Mouse (Mus musculus) limb, embryonic 11.5 days (tissue): ENCODE measurements around the gene Snx10. TPM values are rescaled to one million over a fixed set of nuclear protein-coding genes. Genes with fewer than 3 reads are reported as not detected.

Experiments used
- ATAC-seq: fragments of 200-750 bp; cut with Nextera tagmentation; 2 replicates; pipeline ENCODE4 v1.8.0; 2017; ENCODE audit warnings: low read depth; ENCODE audit not compliant: insufficient number of reproducible peaks, low FRiP score, low TSS enrichment
- DNase-seq: peaks from one replicate; pipeline ENCODE4 v3.0.0-alpha.2; 2015; ENCODE audit warnings: low spot score
- H3K27ac ChIP-seq: fragments of 300-500 bp; sonication (generic); replicated peaks from 2 replicates; pipeline ENCODE4 v1.5.1; 2014; ENCODE audit warnings: low read depth, mild to moderate bottlenecking, low read length
- H3K27me3 ChIP-seq: fragments of 300-500 bp; sonication (generic); 2 replicates; pipeline ENCODE4 v1.6.1; 2014; ENCODE audit warnings: mild to moderate bottlenecking, low read length, mixed read lengths; ENCODE audit not compliant: control insufficient read depth, insufficient read depth
- H3K36me3 ChIP-seq: fragments of 300-500 bp; sonication (generic); 2 replicates; pipeline ENCODE4 v1.6.1; 2014; ENCODE audit warnings: mild to moderate bottlenecking, low read length, moderate library complexity, mixed read lengths; ENCODE audit not compliant: control insufficient read depth, insufficient read depth
- H3K4me1 ChIP-seq: fragments of 300-500 bp; sonication (generic); 2 replicates; pipeline ENCODE4 v1.6.1; 2014; ENCODE audit warnings: low read length, mixed read lengths; ENCODE audit not compliant: control insufficient read depth, insufficient read depth
- H3K4me2 ChIP-seq: fragments of 300-500 bp; sonication (generic); 2 replicates; pipeline ENCODE4 v1.6.1; 2014; ENCODE audit warnings: low read depth, mild to moderate bottlenecking, moderate library complexity; ENCODE audit not compliant: severe bottlenecking
- H3K4me3 ChIP-seq: fragments of 300-500 bp; sonication (generic); 2 replicates; pipeline ENCODE4 v1.5.1; 2014; ENCODE audit warnings: low read depth, low read length
- H3K9ac ChIP-seq: fragments of 300-500 bp; sonication (generic); 2 replicates; pipeline ENCODE4 v1.6.1; 2014; ENCODE audit warnings: mild to moderate bottlenecking, low read length
- H3K9me3 ChIP-seq: fragments of 300-500 bp; sonication (generic); 2 replicates; pipeline ENCODE4 v1.6.1; 2016; ENCODE audit warnings: low read length; ENCODE audit not compliant: control insufficient read depth
- WGBS: fragments of 180-500 bp; shearing (Covaris S2); extraction: QIAGEN DNeasy Blood & Tissue Kit; methylation state at CpG from one replicate; pipeline ENCODE4 v1.1.7; 2014; 5-methylcytosine and 5-hydroxymethylcytosine counted together
- polyA plus RNA-seq: library from polyadenylated mRNA; unstranded; fragments of >200 nt; fragmentation: Nextera tagmentation; extraction: Ambion mirVana; gene quantifications from 2 replicates; pipeline ENCODE4 v1.2.1, GENCODE M21; 2014

The Snx10 gene
- polyA plus RNA-seq, 1 experiment from 2014 or later = 19.1 TPM

- ATAC-seq (no peak), DNase-seq (no peak)
- H3K9me3 ChIP-seq = no peaks in the 10 kb centered on the region
- H3K9ac ChIP-seq = no peak overlapping the region
- H3K36me3 ChIP-seq = no peaks in the 10 kb centered on the region
- no peak overlapping the region for H3K4me2 ChIP-seq
- H3K27me3 ChIP-seq = no peaks in the 10 kb centered on the region
- H3K4me1 ChIP-seq = no peaks in the 10 kb centered on the region
- 89% methylated on average over 7 of the region's 7 CpGs for WGBS
- no peak overlapping the region for H3K27ac ChIP-seq
- no peak overlapping the region for H3K4me3 ChIP-seq
These were observed 32.9 kb downstream of the Snx10 start for GRCm38 (mm10) chr6:51556562-51556961.

GRCm38 (mm10) chr6:51558311-51558710, 34.6 kb downstream of the Snx10 start:
- Histone ChIP-seq H3K9ac (no peak overlapping the region), H3K27me3 (no peaks in the 10 kb centered on the region), H3K9me3 (no peaks in the 10 kb centered on the region), H3K4me3 (no peak overlapping the region), H3K36me3 (no peaks in the 10 kb centered on the region), H3K4me2 (no peak overlapping the region), H3K27ac (no peak overlapping the region), H3K4me1 (no peaks in the 10 kb centered on the region)
- ATAC-seq (no peak), DNase-seq (no peak)
- 96% methylated on average over 7 of the region's 7 CpGs for WGBS

- Histone ChIP-seq H3K9ac (no peak overlapping the region), H3K27ac (no peak overlapping the region), H3K9me3 (no peaks in the 10 kb centered on the region), H3K4me3 (no peak overlapping the region), H3K27me3 (no peaks in the 10 kb centered on the region), H3K4me1 (no peaks in the 10 kb centered on the region), H3K36me3 (no peaks in the 10 kb centered on the region), H3K4me2 (no peak overlapping the region)
- 72% methylated on average over 14 of the region's 14 CpGs for WGBS
- ATAC-seq = no peak
- DNase-seq = no peak
These were observed 43.3 kb downstream of the Snx10 start for GRCm38 (mm10) chr6:51566771-51567680.

- H3K4me2 ChIP-seq = no peak overlapping the region
- DNase-seq = no peak
- no peak overlapping the region for H3K9ac ChIP-seq
- no peak overlapping the region for H3K27ac ChIP-seq
- no peaks in the 10 kb centered on the region for H3K4me1 ChIP-seq
- ATAC-seq = no peak
- WGBS = 94% methylated on average over 8 of the region's 8 CpGs
- H3K27me3 ChIP-seq = no peaks in the 10 kb centered on the region
- H3K9me3 ChIP-seq = no peaks in the 10 kb centered on the region
- H3K4me3 ChIP-seq = no peak overlapping the region
- no peaks in the 10 kb centered on the region for H3K36me3 ChIP-seq
These were observed 45.4 kb downstream of the Snx10 start for GRCm38 (mm10) chr6:51569086-51569485.

- no peaks in the 10 kb centered on the region for H3K4me1 ChIP-seq
- WGBS = 81% methylated on average over 4 of the region's 4 CpGs
- H3K4me3 ChIP-seq = no peak overlapping the region
- no peak overlapping the region for H3K9ac ChIP-seq
- ATAC-seq (no peak), DNase-seq (no peak)
- H3K4me2 ChIP-seq = no peak overlapping the region
- no peaks in the 10 kb centered on the region for H3K36me3 ChIP-seq
- no peak overlapping the region for H3K27ac ChIP-seq
- H3K9me3 ChIP-seq = no peaks in the 10 kb centered on the region
- no peaks in the 10 kb centered on the region for H3K27me3 ChIP-seq
These were observed 49.4 kb downstream of the Snx10 start for GRCm38 (mm10) chr6:51573136-51573535.

GRCm38 (mm10) chr6:51574132-51574531, 50.4 kb downstream of the Snx10 start:
- Histone ChIP-seq H3K9me3 (no peaks in the 10 kb centered on the region), H3K27ac (no peak overlapping the region), H3K4me3 (no peak overlapping the region), H3K36me3 (no peaks in the 10 kb centered on the region), H3K27me3 (no peaks in the 10 kb centered on the region), H3K9ac (no peak overlapping the region), H3K4me2 (no peak overlapping the region), H3K4me1 (no peaks in the 10 kb centered on the region)
- 89% methylated on average over 13 of the region's 13 CpGs for WGBS
- ATAC-seq = no peak
- DNase-seq = no peak

GRCm38 (mm10) chr6:51578415-51578814, 54.7 kb downstream of the Snx10 start:
- Histone ChIP-seq H3K9me3 (no peaks in the 10 kb centered on the region), H3K36me3 (no peaks in the 10 kb centered on the region), H3K4me3 (no peak overlapping the region), H3K27ac (no peak overlapping the region), H3K9ac (no peak overlapping the region), H3K4me2 (no peak overlapping the region), H3K27me3 (no peaks in the 10 kb centered on the region), H3K4me1 (no peaks in the 10 kb centered on the region)
- ATAC-seq = no peak
- 84% methylated on average over 4 of the region's 4 CpGs for WGBS
- DNase-seq = no peak

- no peaks in the 10 kb centered on the region for H3K36me3 ChIP-seq
- no peak overlapping the region for H3K27ac ChIP-seq
- H3K4me3 ChIP-seq = no peak overlapping the region
- WGBS = 31% methylated on average over 18 of the region's 18 CpGs
- H3K4me2 ChIP-seq = no peak overlapping the region
- no peaks in the 10 kb centered on the region for H3K9me3 ChIP-seq
- no peak overlapping the region for H3K9ac ChIP-seq
- H3K4me1 ChIP-seq = no peaks in the 10 kb centered on the region
- peak; percentile 84; the same call in 1 of the 2 replicates for ATAC-seq
- H3K27me3 ChIP-seq = no peaks in the 10 kb centered on the region
- DNase-seq = peak; percentile 96
These were observed 56.5 kb downstream of the Snx10 start for GRCm38 (mm10) chr6:51580040-51580680.
